18 mouse cellular contexts compared by ENCODE assay signal in genomic region chr3:77537848-77538247, GRCm38 (mm10).
"Had no signal": no experiment of that assay in that cellular context is flagged by ENCODE, and none has a peak within 500 bp of the region (broad histone marks: within the 10 kb centered on the region; RNA-seq: fewer than 3 reads in every experiment).

No protein-coding gene starts in this region.

- H3K4me1 ChIP-seq: liver, embryonic 13.5 days; neural tube, embryonic 13.5 days; stomach, embryonic 15.5 days had no signal

- H3K27me3 ChIP-seq: liver, embryonic 13.5 days; neural tube, embryonic 13.5 days; stomach, embryonic 15.5 days had no signal

- H3K9ac ChIP-seq: liver, embryonic 13.5 days; neural tube, embryonic 13.5 days; stomach, embryonic 15.5 days had no signal

- H3K27ac ChIP-seq: left cerebral cortex, adult 2 months; liver, embryonic 13.5 days; neural tube, embryonic 13.5 days; stomach, embryonic 15.5 days had no signal

- H3K36me3 ChIP-seq: liver, embryonic 13.5 days; neural tube, embryonic 13.5 days; stomach, embryonic 15.5 days had no signal

- DNase-seq: kidney, postnatal 14 days; kidney, postnatal 4 days; layer of hippocampus, postnatal 36 days; liver, embryonic 13.5 days; lung, adult 2 months; lung, postnatal 14 days; lung, postnatal 4 days; retina, postnatal 1 day; right cerebral cortex, postnatal 25 days; spleen, adult 18-20 months; thymus, adult 18-20 months; thymus, postnatal 36 days had no signal

- H3K4me2 ChIP-seq: liver, embryonic 13.5 days; midbrain, embryonic 11.5 days; neural tube, embryonic 13.5 days; stomach, embryonic 15.5 days had no signal

- ATAC-seq: midbrain, embryonic 16.5 days had no signal

- H3K9me3 ChIP-seq: liver, embryonic 13.5 days; neural tube, embryonic 13.5 days; stomach, embryonic 15.5 days had no signal

- H3K4me3 ChIP-seq: left cerebral cortex, adult 2 months; liver, embryonic 13.5 days; myocyte; neural tube, embryonic 13.5 days; stomach, embryonic 15.5 days had no signal
